Mouse (Mus musculus) CH12.LX (cell line): ENCODE measurements around the gene Man1a.

ENCODE experiments used
- CTCF ChIP-seq, 2 experiments: IDR thresholded peaks in 1 of 2; conservative IDR thresholded peaks in 1 of 2; 2 replicates each; pipeline ENCODE4 v1.5.1; 2011 to 2012; ENCODE audit warnings: low read depth in 2 of 2, low read length in 2 of 2, improper control_type of control experiment in 1 of 2, inconsistent platforms in 1 of 2, mild to moderate bottlenecking in 1 of 2, moderate library complexity in 1 of 2
- KAT2A ChIP-seq: IDR thresholded peaks from 2 replicates; pipeline ENCODE4 v1.6.1; 2012; ENCODE audit warnings: low read length, improper control_type of control experiment, inconsistent platforms; ENCODE audit not compliant: insufficient replicate concordance
- MAX ChIP-seq: IDR thresholded peaks from 2 replicates; pipeline ENCODE4 v1.6.1; 2011; ENCODE audit warnings: low read length, improper control_type of control experiment
- MYC ChIP-seq: IDR thresholded peaks from 2 replicates; pipeline ENCODE4 v1.6.1; 2011; ENCODE audit warnings: low read depth, mild to moderate bottlenecking, improper control_type of control experiment, low read length
- POLR2A ChIP-seq: IDR thresholded peaks from 2 replicates; pipeline ENCODE4 v1.6.1; 2011; ENCODE audit warnings: low read depth, mild to moderate bottlenecking, improper control_type of control experiment, low read length

- TF ChIP-seq MAX: no peak
- no peak for TF ChIP-seq KAT2A
- no peak for TF ChIP-seq CTCF (conservative IDR thresholded peaks at IDR 0.05 in 1 of 2, IDR thresholded peaks at IDR 0.05 in 1 of 2; ENCODE audit: low read depth in 2 of 2, low read length in 2 of 2)
- no peak for TF ChIP-seq MYC
- no peak for TF ChIP-seq POLR2A
Measured at GRCm38 (mm10) chr10:54061159-54061558, 15.2 kb downstream of the Man1a start.
